Mouse (Mus musculus): Measurements from ENCODE around the gene Taar8c. TPM values are rescaled to one million over a fixed set of nuclear protein-coding genes. Genes with fewer than 3 reads are reported as not detected.
A peak's percentile ranks its signal among the peaks of the same experiment; 100 is the strongest.
"Not testable (repeated sequence)": the region's sequence is repeated elsewhere in the genome, so short reads cannot be mapped to it uniquely, and the experiment has no call there.

Taar8c gene
- total and polyA plus RNA-seq, 3 experiments: not detected

- no peaks in the 10 kb centered on the region for H3K9me3 ChIP-seq (replicated peaks; ENCODE audit: insufficient read depth, low read length)
- H3K79me2 ChIP-seq (ENCODE audit: control insufficient read depth, insufficient read depth, low read length, poor library complexity): no peaks in the 10 kb centered on the region
- H3K27ac ChIP-seq (ENCODE audit: control insufficient read depth, low read depth, low read length): no peak overlapping the region
- no peak overlapping the region for H3K4me3 ChIP-seq (ENCODE audit: control insufficient read depth in 1 of 2, insufficient read depth in 1 of 2, low read depth in 2 of 2, low read length in 2 of 2)
- no peak overlapping the region for H3K9ac ChIP-seq (ENCODE audit: control insufficient read depth, low read depth, low read length, poor library complexity, severe bottlenecking)
- TF ChIP-seq POLR2AphosphoS2 (IDR thresholded peaks at IDR 0.05; ENCODE audit: low read length) (no peak), CTCF (IDR thresholded peaks at IDR 0.05 in 2 of 3, conservative IDR thresholded peaks at IDR 0.05 in 1 of 3; ENCODE audit: control insufficient read depth in 1 of 3, insufficient read depth in 1 of 3, low read depth in 2 of 3, low read length in 3 of 3, poor library complexity in 1 of 3, severe bottlenecking in 1 of 3) (no peak), RAD21 (IDR thresholded peaks at IDR 0.05; ENCODE audit: low read depth, low read length) (no peak), MAZ (IDR thresholded peaks at IDR 0.05; ENCODE audit: low read depth, low read length) (no peak), MYB (IDR thresholded peaks at IDR 0.05; ENCODE audit: low read depth, low read length) (no peak), BHLHE40 (IDR thresholded peaks at IDR 0.05; ENCODE audit: borderline replicate concordance, low read depth, low read length) (no peak), CHD1 (IDR thresholded peaks at IDR 0.05; ENCODE audit: low read depth, low read length) (no peak), TAL1 (IDR thresholded peaks at IDR 0.05; ENCODE audit: low read length) (no peak), E2F4 (IDR thresholded peaks at IDR 0.05; ENCODE audit: borderline replicate concordance, low read depth, low read length) (no peak), MEF2A (IDR thresholded peaks at IDR 0.05; ENCODE audit: extremely low read depth, insufficient replicate concordance, low read depth, low read length, poor library complexity, severe bottlenecking) (no peak), JUND (IDR thresholded peaks at IDR 0.05; ENCODE audit: low read depth, low read length) (no peak), MAFK (IDR thresholded peaks at IDR 0.05; ENCODE audit: borderline replicate concordance, low read depth, low read length) (no peak), MYC (IDR thresholded peaks at IDR 0.05; ENCODE audit: low read depth, low read length) (no peak), GABPA (IDR thresholded peaks at IDR 0.05; ENCODE audit: low read depth, low read length) (no peak), NELFE (IDR thresholded peaks at IDR 0.05; ENCODE audit: low read depth, low read length) (no peak), SMC3 (IDR thresholded peaks at IDR 0.05; ENCODE audit: low read depth, low read length) (no peak), CHD2 (IDR thresholded peaks at IDR 0.05; ENCODE audit: low read length) (no peak), ZC3H11A (IDR thresholded peaks at IDR 0.05; ENCODE audit: low read depth, low read length) (no peak), TCF12 (IDR thresholded peaks at IDR 0.05; ENCODE audit: low read depth, low read length) (no peak), MAX (IDR thresholded peaks at IDR 0.05; ENCODE audit: low read length) (no peak)
- no peaks in the 10 kb centered on the region for H3K4me1 ChIP-seq (ENCODE audit: control insufficient read depth in 1 of 2, insufficient read depth in 2 of 2, low read length in 2 of 2)
- DNase-seq (ENCODE audit: low read depth, low spot score): no peak
- H3K27me3 ChIP-seq (ENCODE audit: control insufficient read depth in 1 of 2, insufficient read depth in 2 of 2, low read length in 2 of 2): 0 out of 4 replicates have a peak, but pooled peaks cover 0 to 1% of the 10 kb centered on the region in 2 experiments
- H3K36me3 ChIP-seq (ENCODE audit: control insufficient read depth in 1 of 2, insufficient read depth in 2 of 2, low read length in 2 of 2): no peaks in the 10 kb centered on the region
These were observed 15.8 kb downstream of the Taar8c start for GRCm38 (mm10) chr10:24085936-24086335.

GRCm38 (mm10) chr10:24080166-24080565 lies 21.5 kb downstream of the Taar8c start:
- no peak overlapping the region for H3K9ac ChIP-seq (ENCODE audit: control insufficient read depth, low read depth, low read length, poor library complexity, severe bottlenecking)
- H3K79me2 ChIP-seq (ENCODE audit: control insufficient read depth, insufficient read depth, low read length, poor library complexity): no peaks in the 10 kb centered on the region
- H3K4me1 ChIP-seq (ENCODE audit: control insufficient read depth in 1 of 2, insufficient read depth in 2 of 2, low read length in 2 of 2): no peaks in the 10 kb centered on the region
- no peaks in the 10 kb centered on the region for H3K36me3 ChIP-seq (ENCODE audit: control insufficient read depth in 1 of 2, insufficient read depth in 2 of 2, low read length in 2 of 2)
- TF ChIP-seq RAD21 (IDR thresholded peaks at IDR 0.05; ENCODE audit: low read depth, low read length) (peak; percentile 36), SMC3 (IDR thresholded peaks at IDR 0.05; ENCODE audit: low read depth, low read length) (peak; percentile 28; the same call in 1 of the 2 replicates), CTCF (IDR thresholded peaks at IDR 0.05 in 2 of 3, conservative IDR thresholded peaks at IDR 0.05 in 1 of 3; ENCODE audit: control insufficient read depth in 1 of 3, insufficient read depth in 1 of 3, low read depth in 2 of 3, low read length in 3 of 3, poor library complexity in 1 of 3, severe bottlenecking in 1 of 3) (peak in 2 of 3 experiments; percentile 44 to 48; a peak in 4 of 6 replicates), POLR2AphosphoS5 (IDR thresholded peaks at IDR 0.05; ENCODE audit: borderline replicate concordance, low read depth, low read length) (no peak)
- no peak overlapping the region for H3K4me3 ChIP-seq (ENCODE audit: control insufficient read depth in 1 of 2, insufficient read depth in 1 of 2, low read depth in 2 of 2, low read length in 2 of 2)
- H3K27me3 ChIP-seq (ENCODE audit: control insufficient read depth in 1 of 2, insufficient read depth in 2 of 2, low read length in 2 of 2): peaks cover 0 to 2% of the 10 kb centered on the region in 2 experiments; a peak in 3 of 4 replicates
- H3K9me3 ChIP-seq (replicated peaks; ENCODE audit: insufficient read depth, low read length): no peaks in the 10 kb centered on the region
- H3K27ac ChIP-seq (ENCODE audit: control insufficient read depth, low read depth, low read length): no peak overlapping the region
- peak; percentile 20 for DNase-seq (ENCODE audit: low read depth, low spot score)

DNA sequence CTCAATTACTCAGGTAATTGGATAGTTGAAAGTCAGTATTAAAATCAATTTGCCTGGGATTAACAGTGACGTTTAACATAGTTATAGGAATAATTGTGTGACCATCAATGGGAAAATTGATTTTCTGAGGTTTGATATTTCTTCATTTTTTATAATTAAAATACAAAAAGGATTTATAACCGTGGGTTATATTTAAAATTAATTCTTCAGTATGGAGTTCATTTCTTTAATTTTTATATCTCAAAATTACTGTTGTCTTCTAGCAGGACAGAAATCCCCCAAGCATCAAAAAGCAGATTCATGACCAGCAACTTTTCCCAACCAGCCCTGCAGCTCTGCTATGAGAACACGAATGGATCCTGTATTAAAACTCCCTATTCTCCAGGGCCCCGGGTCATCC lies 25.5 kb downstream of the Taar8c start, which contains the start of gene Taar8a:
Taar8a (plus strand) TSS at position 301 of the 400 bp plus-strand sequence.
- H3K27ac ChIP-seq (ENCODE audit: control insufficient read depth, low read depth, low read length); H3K36me3 ChIP-seq (ENCODE audit: control insufficient read depth in 1 of 2, insufficient read depth in 2 of 2, low read length in 2 of 2); H3K4me1 ChIP-seq (ENCODE audit: control insufficient read depth in 1 of 2, insufficient read depth in 2 of 2, low read length in 2 of 2); H3K9ac ChIP-seq (ENCODE audit: control insufficient read depth, low read depth, low read length, poor library complexity, severe bottlenecking); H3K9me3 ChIP-seq (replicated peaks; ENCODE audit: insufficient read depth, low read length); DNase-seq (ENCODE audit: low read depth, low spot score); H3K4me3 ChIP-seq (ENCODE audit: control insufficient read depth in 1 of 2, insufficient read depth in 1 of 2, low read depth in 2 of 2, low read length in 2 of 2); H3K79me2 ChIP-seq (ENCODE audit: control insufficient read depth, insufficient read depth, low read length, poor library complexity); H3K27me3 ChIP-seq (ENCODE audit: control insufficient read depth in 1 of 2, insufficient read depth in 2 of 2, low read length in 2 of 2): not testable (repeated sequence)

- H3K4me3 ChIP-seq (ENCODE audit: control insufficient read depth in 1 of 2, insufficient read depth in 1 of 2, low read depth in 2 of 2, low read length in 2 of 2); H3K9ac ChIP-seq (ENCODE audit: control insufficient read depth, low read depth, low read length, poor library complexity, severe bottlenecking); H3K79me2 ChIP-seq (ENCODE audit: control insufficient read depth, insufficient read depth, low read length, poor library complexity); H3K27ac ChIP-seq (ENCODE audit: control insufficient read depth, low read depth, low read length); H3K4me1 ChIP-seq (ENCODE audit: control insufficient read depth in 1 of 2, insufficient read depth in 2 of 2, low read length in 2 of 2); DNase-seq (ENCODE audit: low read depth, low spot score); H3K9me3 ChIP-seq (replicated peaks; ENCODE audit: insufficient read depth, low read length); H3K27me3 ChIP-seq (ENCODE audit: control insufficient read depth in 1 of 2, insufficient read depth in 2 of 2, low read length in 2 of 2); H3K36me3 ChIP-seq (ENCODE audit: control insufficient read depth in 1 of 2, insufficient read depth in 2 of 2, low read length in 2 of 2): not testable (repeated sequence)
These were observed 27.0 kb downstream of the Taar8c start for GRCm38 (mm10) chr10:24074751-24075150.
